In the genomic region with DNA sequence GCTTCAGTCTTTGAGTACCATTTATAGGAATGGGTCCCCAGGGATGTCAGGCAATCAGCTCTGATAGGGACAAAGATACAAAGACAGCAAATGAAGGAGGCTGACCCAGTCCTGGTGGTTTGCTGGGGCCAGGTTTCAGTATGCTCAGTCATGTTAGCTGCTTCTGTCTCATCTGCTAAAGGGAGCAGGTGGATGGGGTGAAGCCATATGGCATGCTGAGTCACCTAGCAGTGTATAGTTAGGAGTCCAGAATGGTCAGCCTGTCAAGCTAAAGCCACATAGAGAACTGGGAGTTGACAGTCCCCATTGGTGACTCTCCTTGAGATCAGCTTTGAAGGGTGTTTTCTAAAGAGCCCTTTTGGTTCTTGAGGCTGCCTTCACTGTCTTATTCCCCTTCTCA, we compare ENCODE assay signal across 12 mouse cellular contexts.
"Had no signal": no experiment of that assay in that cellular context is flagged by ENCODE, and none has a peak within 500 bp of the region (broad histone marks: within the 10 kb centered on the region; RNA-seq: fewer than 3 reads in every experiment).

No protein-coding gene starts in this region.

- H3K27me3 ChIP-seq: liver, embryonic 12.5 days; neural tube, embryonic 12.5 days had no signal

- H3K4me3 ChIP-seq: left cerebral cortex, adult 2 months; limb, embryonic 10.5 days; liver, embryonic 12.5 days; megakaryocyte, embryonic 14.5 days; midbrain, embryonic 15.5 days; neural tube, embryonic 12.5 days had no signal

- DNase-seq: kidney, postnatal 10 days; lung, embryonic 14.5 days; lung, postnatal 10 days; thymus, postnatal 4 days had no signal

- H3K27ac ChIP-seq: left cerebral cortex, adult 2 months; limb, embryonic 10.5 days; liver, embryonic 12.5 days; macrophage; midbrain, embryonic 15.5 days; neural tube, embryonic 12.5 days; stomach, postnatal 0 days had no signal

- H3K4me1 ChIP-seq: limb, embryonic 10.5 days; liver, embryonic 12.5 days; megakaryocyte, embryonic 14.5 days; midbrain, embryonic 15.5 days; neural tube, embryonic 12.5 days had no signal

- H3K36me3 ChIP-seq: limb, embryonic 10.5 days; liver, embryonic 12.5 days; midbrain, embryonic 15.5 days; neural tube, embryonic 12.5 days had no signal
